Mouse (Mus musculus) small intestine, adult 2 months (tissue): Measurements from ENCODE around the gene Prg2.

Experiments
- CTCF ChIP-seq: fragments of 200-500 bp; IDR thresholded peaks from 2 replicates; pipeline ENCODE4 v1.5.1; 2012; ENCODE audit warnings: low read depth, mild to moderate bottlenecking, control low read depth, inconsistent platforms, low read length, moderate library complexity, mixed read lengths; ENCODE audit not compliant: insufficient replicate concordance, insufficient read length; ENCODE audit errors: extremely low read depth
- POLR2A ChIP-seq: fragments of 200-500 bp; IDR thresholded peaks from 2 replicates; pipeline ENCODE4 v1.6.1; 2012; ENCODE audit warnings: low read depth, mild to moderate bottlenecking, control low read depth, inconsistent platforms, low read length, moderate library complexity

DNA sequence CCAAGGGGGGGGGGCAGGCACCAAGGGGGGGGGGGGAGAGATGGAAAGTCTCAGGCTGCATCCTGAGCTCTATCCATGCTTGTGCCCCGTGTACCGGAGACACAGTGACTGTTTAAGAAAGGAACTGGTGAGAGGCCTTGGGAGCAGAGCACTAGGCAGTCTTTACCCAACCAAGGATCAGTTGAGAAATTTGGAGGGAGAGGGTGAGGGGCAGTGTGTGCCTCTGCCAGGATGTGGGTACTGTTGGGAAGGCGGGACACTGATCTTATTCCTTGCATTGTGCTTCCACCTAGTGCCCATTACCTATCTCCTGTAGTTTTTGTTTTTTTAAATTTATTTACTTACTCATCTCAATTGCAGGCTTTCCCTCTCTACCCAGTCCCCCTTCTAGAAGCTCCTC, 45.9 kb downstream of the Prg2 start:
- TF ChIP-seq POLR2A (no peak), CTCF (no peak)
